Mouse (Mus musculus) forebrain, embryonic 14.5 days (tissue): ENCODE measurements around the gene Cenpk. TPM values are rescaled to one million over a fixed set of nuclear protein-coding genes. Genes with fewer than 3 reads are reported as not detected.
"Not testable (repeated sequence)": the region's sequence is repeated elsewhere in the genome, so short reads cannot be mapped to it uniquely, and the experiment has no call there.

Experiments used
- ATAC-seq: fragments of 200-750 bp; cut with Nextera tagmentation; 2 replicates; pipeline ENCODE4 v1.8.0; 2017; ENCODE audit warnings: mild to moderate bottlenecking, moderate library complexity
- DNase-seq: peaks from one replicate; pipeline ENCODE4 v3.0.0-alpha.2; 2015; ENCODE audit warnings: low spot score
- H3K27ac ChIP-seq: fragments of 300-500 bp; sonication (generic); 2 replicates; pipeline ENCODE4 v1.5.1; 2014; ENCODE audit warnings: low read depth, mild to moderate bottlenecking, control low read depth, low read length, moderate library complexity
- H3K27me3 ChIP-seq: fragments of 300-500 bp; sonication (generic); replicated peaks from 2 replicates; pipeline ENCODE4 v1.6.1; 2014; ENCODE audit warnings: low read length, control low read depth, mixed read lengths; ENCODE audit not compliant: control insufficient read depth, insufficient read depth
- H3K36me3 ChIP-seq: fragments of 300-500 bp; sonication (generic); 2 replicates; pipeline ENCODE4 v1.6.1; 2014; ENCODE audit warnings: low read length, control low read depth; ENCODE audit not compliant: control insufficient read depth, insufficient read depth
- H3K4me1 ChIP-seq: fragments of 300-500 bp; sonication (generic); 2 replicates; pipeline ENCODE4 v1.6.1; 2014; ENCODE audit warnings: antibody characterized with exemption, low read length, control low read depth; ENCODE audit not compliant: control insufficient read depth, insufficient read depth
- H3K4me2 ChIP-seq: fragments of 300-500 bp; sonication (generic); 2 replicates; pipeline ENCODE4 v1.6.1; 2014; ENCODE audit warnings: mild to moderate bottlenecking, control low read depth, low read length
- H3K4me3 ChIP-seq: fragments of 300-500 bp; sonication (generic); 2 replicates; pipeline ENCODE4 v1.5.1; 2014; ENCODE audit warnings: low read depth, low read length, control low read depth
- H3K9ac ChIP-seq: fragments of 300-500 bp; sonication (generic); 2 replicates; pipeline ENCODE4 v1.6.1; 2014; ENCODE audit warnings: mild to moderate bottlenecking, low read length, control low read depth, moderate library complexity
- H3K9me3 ChIP-seq: fragments of 300-500 bp; sonication (generic); replicated peaks from 2 replicates; pipeline ENCODE4 v1.6.1; 2016; ENCODE audit warnings: low read length, control low read depth, mixed read lengths; ENCODE audit not compliant: control insufficient read depth
- WGBS: fragments of 180-500 bp; shearing (Covaris S2); extraction: QIAGEN DNeasy Blood & Tissue Kit; methylation state at CpG from one replicate; pipeline ENCODE4 v1.1.7; 2014; 5-methylcytosine and 5-hydroxymethylcytosine counted together
- polyA plus RNA-seq: library from polyadenylated mRNA; unstranded; fragments of >200 nt; fragmentation: Nextera tagmentation; extraction: Ambion mirVana; gene quantifications from 2 replicates; pipeline ENCODE4 v1.2.1, GENCODE M21; 2014

The Cenpk gene
- polyA plus RNA-seq = 27.9 and 33.1 TPM in 2 replicates

DNA sequence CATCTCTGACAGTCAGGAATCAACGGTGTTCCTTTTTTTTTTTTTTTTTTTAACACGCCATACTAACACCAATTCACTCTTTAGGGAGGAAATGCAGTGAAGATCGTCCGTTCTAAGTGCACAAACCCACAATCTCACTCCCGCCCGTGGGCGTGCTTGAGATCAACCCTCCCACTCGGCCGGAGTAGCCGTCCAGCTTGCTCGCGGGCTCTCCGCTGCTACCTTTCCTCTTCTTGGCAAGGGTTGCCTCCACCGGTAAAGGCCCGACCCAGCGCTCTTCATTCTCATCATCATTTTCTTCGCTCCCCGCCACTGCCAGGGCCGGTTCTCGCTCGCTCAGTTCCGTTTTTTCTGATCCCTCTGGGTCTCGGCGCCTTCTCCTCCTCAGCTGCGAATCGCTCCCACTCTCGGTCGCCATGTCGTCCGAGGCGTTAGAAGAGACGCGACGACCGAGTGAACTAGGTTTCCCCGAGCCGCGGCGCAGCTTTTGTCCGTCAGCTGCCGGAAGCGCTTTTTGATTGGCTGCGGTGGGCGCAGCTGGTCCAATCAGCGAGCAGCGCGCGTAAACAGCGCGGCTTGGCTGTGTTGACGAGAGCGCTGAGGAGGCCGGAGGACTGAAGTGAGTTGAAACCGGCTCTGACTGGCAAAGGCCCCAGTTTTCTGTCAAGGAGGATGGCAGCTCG lies at the start of gene Cenpk, which contains the start of gene Ppwd1:
Gene Cenpk (plus strand): TSS at position 228 of the 683 bp plus-strand sequence.
Gene Ppwd1 (minus strand): TSS at position 460 of the 683 bp plus-strand sequence.
- H3K27me3 ChIP-seq = no peaks in the 10 kb centered on the region
- DNase-seq (peak; percentile 99), ATAC-seq (peak; percentile 100)
- WGBS = under 1% methylated on average over 55 of the region's 55 CpGs
- 0 out of 2 replicates have a peak, but pooled peaks cover 4% of the 10 kb centered on the region for H3K36me3 ChIP-seq
- H3K4me3 ChIP-seq = peak within 1 kb of the TSS; percentile 81
- H3K9ac ChIP-seq = peak within 1 kb of the TSS; percentile 86
- H3K27ac ChIP-seq = peak within 1 kb of the TSS; percentile 91
- H3K4me2 ChIP-seq = peak within 1 kb of the TSS; percentile 74
- no peaks in the 10 kb centered on the region for H3K9me3 ChIP-seq
- peaks cover 13% of the 10 kb centered on the region; the same call in 1 of the 2 replicates for H3K4me1 ChIP-seq

- under 1% methylated on average over 38 of the region's 38 CpGs for WGBS
- H3K9ac ChIP-seq = peak within 1 kb of the TSS; percentile 89
- H3K36me3 ChIP-seq = peaks cover 22% of the 10 kb centered on the region; the same call in 1 of the 2 replicates
These were observed 49.7 kb upstream of the Cenpk start, which contains the start of gene Trim23 for GRCm38 (mm10) chr13:104178650-104179121. Trim23 (plus strand) TSS chr13:104178797.

DNA sequence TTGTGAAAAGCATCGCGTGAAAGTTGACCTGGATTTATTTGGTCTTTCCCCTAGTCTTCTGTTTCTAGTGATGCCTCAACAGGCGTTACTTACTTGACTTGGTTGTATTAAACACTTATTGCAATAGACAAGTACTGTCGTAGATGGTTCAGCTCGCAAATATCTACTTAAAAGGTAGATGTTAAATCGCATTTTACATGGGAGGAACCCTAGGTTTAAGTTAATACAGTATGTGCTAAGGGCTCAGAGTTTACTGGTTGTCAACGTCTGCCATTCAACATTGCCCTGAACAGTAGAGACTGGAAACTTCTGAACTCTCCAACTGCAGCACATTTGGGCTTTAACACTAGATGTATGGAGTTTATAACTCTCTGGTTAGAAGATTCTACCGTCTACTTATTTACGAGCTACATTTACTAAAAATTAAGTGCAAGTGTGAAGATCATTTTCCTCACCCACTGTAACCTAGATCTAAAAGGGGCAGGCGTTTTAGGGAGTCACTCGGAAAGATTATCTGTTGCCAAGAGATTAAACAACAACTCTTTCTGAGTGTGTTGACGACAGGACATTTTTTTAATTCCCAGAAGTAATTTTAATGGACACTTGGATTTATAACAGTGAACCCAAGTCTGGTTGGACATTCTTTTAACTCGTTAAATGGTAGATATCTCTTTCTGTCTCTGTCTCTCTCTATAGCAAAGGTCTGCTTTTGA lies 49.1 kb upstream of the Cenpk start:
- 21% methylated on average over 13 of the region's 13 CpGs for WGBS
- Histone ChIP-seq H3K4me3 (peak overlapping the region; percentile 84), H3K9ac (peak overlapping the region; percentile 89), H3K9me3 (no peaks in the 10 kb centered on the region), H3K27me3 (no peaks in the 10 kb centered on the region), H3K27ac (no peak overlapping the region), H3K4me1 (peaks cover 16% of the 10 kb centered on the region), H3K36me3 (peaks cover 25% of the 10 kb centered on the region), H3K4me2 (peak overlapping the region; percentile 57)
- ATAC-seq (no peak; the same call in 1 of the 2 replicates), DNase-seq (peak; percentile 8)

More at GRCm38 (mm10) chr13:104178650-104179121, 49.7 kb upstream of the Cenpk start, which contains the start of gene Trim23:
- Histone ChIP-seq H3K4me2 (peak within 1 kb of the TSS; percentile 78), H3K27ac (peak within 1 kb of the TSS; percentile 55), H3K9me3 (no peaks in the 10 kb centered on the region), H3K27me3 (no peaks in the 10 kb centered on the region), H3K4me1 (peaks cover 17% of the 10 kb centered on the region), H3K4me3 (peak within 1 kb of the TSS; percentile 84)
- ATAC-seq (peak; percentile 99), DNase-seq (peak; percentile 100)

DNA sequence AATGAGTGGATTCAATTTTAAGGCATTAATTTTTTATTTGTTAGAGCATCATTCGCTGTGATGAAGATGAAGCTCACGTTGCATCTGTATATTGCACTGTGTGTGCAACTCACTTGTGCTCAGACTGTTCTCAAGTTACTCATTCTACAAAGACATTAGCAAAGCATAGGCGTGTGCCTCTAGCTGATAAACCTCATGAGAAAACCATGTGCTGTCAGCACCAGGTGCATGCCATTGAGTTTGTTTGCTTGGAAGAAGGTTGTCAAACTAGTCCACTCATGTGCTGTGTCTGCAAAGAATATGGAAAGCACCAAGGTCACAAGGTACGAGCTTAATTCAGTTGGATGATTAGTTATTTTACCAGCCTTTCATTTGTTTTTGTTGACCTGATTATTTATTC lies 41.1 kb upstream of the Cenpk start:
- no peak overlapping the region for H3K4me2 ChIP-seq
- H3K27me3 ChIP-seq = no peaks in the 10 kb centered on the region
- ATAC-seq (no peak), DNase-seq (no peak)
- H3K4me3 ChIP-seq = no peak overlapping the region
- peaks cover 55% of the 10 kb centered on the region for H3K36me3 ChIP-seq
- H3K4me1 ChIP-seq = no peaks in the 10 kb centered on the region
- H3K9me3 ChIP-seq = no peaks in the 10 kb centered on the region
- WGBS = 92% methylated on average over 4 of the region's 4 CpGs
- no peak overlapping the region for H3K27ac ChIP-seq
- H3K9ac ChIP-seq = no peak overlapping the region

- H3K4me3 ChIP-seq, H3K27ac ChIP-seq, H3K4me1 ChIP-seq, ATAC-seq, H3K4me2 ChIP-seq, H3K27me3 ChIP-seq, H3K9me3 ChIP-seq, DNase-seq, H3K9ac ChIP-seq: not testable (repeated sequence)
- H3K36me3 ChIP-seq = peaks cover 40% of the 10 kb centered on the region
These were observed 32.5 kb upstream of the Cenpk start for GRCm38 (mm10) chr13:104195891-104196290.

- no peak overlapping the region for H3K4me2 ChIP-seq
- no peak overlapping the region for H3K9ac ChIP-seq
- H3K4me1 ChIP-seq = no peaks in the 10 kb centered on the region
- no peaks in the 10 kb centered on the region for H3K27me3 ChIP-seq
- ATAC-seq (no peak), DNase-seq (peak; percentile 19)
- H3K27ac ChIP-seq = no peak overlapping the region
- no peaks in the 10 kb centered on the region for H3K9me3 ChIP-seq
- 69% methylated on average over 1 of the region's 1 CpGs for WGBS
- H3K36me3 ChIP-seq = peaks cover 34% of the 10 kb centered on the region
- H3K4me3 ChIP-seq = no peak overlapping the region
These were observed 24.1 kb upstream of the Cenpk start for GRCm38 (mm10) chr13:104204313-104204712.

DNA sequence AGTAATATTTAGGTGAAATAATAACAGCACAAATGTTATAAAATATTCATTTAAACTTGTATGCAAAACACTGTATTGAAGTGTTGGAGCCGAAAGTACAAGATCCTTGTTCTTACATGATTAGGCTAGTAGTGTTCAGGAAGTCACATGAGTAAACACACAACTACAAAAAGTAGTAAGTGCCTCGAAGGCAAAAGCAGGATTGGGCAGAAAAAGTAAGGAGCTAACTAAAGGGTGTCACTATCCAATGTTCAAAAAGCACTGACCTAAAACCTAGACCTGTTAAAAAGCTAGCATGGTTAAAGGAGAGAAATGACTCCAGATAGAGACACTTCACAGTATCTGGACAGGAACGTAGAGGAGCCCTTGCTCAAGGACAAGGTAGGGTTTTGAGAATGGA lies 933 bp upstream of the Cenpk start:
- H3K27ac ChIP-seq = no peak overlapping the region
- H3K36me3 ChIP-seq = 0 out of 2 replicates have a peak, but pooled peaks cover 4% of the 10 kb centered on the region
- no peaks in the 10 kb centered on the region for H3K9me3 ChIP-seq
- peaks cover 13% of the 10 kb centered on the region; the same call in 1 of the 2 replicates for H3K4me1 ChIP-seq
- H3K4me2 ChIP-seq = peak overlapping the region; percentile 74
- H3K27me3 ChIP-seq = no peaks in the 10 kb centered on the region
- 68% methylated on average over 3 of the region's 3 CpGs for WGBS
- peak overlapping the region; percentile 86 for H3K9ac ChIP-seq
- no peak for ATAC-seq
- peak overlapping the region; percentile 81 for H3K4me3 ChIP-seq
- DNase-seq = no peak

DNA sequence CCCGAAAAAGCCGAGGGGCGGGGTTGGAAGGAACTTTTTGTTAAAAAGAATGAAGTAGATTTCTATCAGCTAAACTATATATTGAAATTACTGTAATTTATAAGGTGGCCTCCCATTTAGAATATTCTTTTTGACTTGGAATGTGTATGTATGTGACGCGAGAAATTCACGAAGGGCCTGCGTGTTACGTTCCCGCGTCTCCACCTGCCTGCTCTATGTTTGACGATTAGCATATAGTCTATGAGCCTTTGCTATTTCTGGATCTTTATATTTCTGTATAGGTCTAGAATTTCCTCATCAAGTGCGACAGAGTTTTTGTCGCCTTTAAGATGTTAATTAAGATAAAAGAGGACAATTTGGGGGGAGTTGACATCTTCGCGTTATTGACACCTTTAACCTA lies 770 bp downstream of the Cenpk start:
- 0 out of 2 replicates have a peak, but pooled peaks cover 4% of the 10 kb centered on the region for H3K36me3 ChIP-seq
- H3K4me2 ChIP-seq = peak overlapping the region; percentile 71
- ATAC-seq (peak; percentile 38), DNase-seq (no peak)
- H3K9me3 ChIP-seq = no peaks in the 10 kb centered on the region
- peak overlapping the region; percentile 86 for H3K9ac ChIP-seq
- H3K27me3 ChIP-seq = no peaks in the 10 kb centered on the region
- H3K4me1 ChIP-seq = peaks cover 13% of the 10 kb centered on the region; the same call in 1 of the 2 replicates
- 6% methylated on average over 15 of the region's 15 CpGs for WGBS
- H3K27ac ChIP-seq = no peak overlapping the region
- H3K4me3 ChIP-seq = peak overlapping the region; percentile 81
